Mouse (Mus musculus): ENCODE data around the gene Foxj1. TPM values are rescaled to one million over a fixed set of nuclear protein-coding genes. Genes with fewer than 3 reads are reported as not detected.
"Not testable (repeated sequence)": the region's sequence is repeated elsewhere in the genome, so short reads cannot be mapped to it uniquely, and the experiment has no call there.

Gene Foxj1
- 7.8 and 8.1 TPM in 2 replicates for polyA plus RNA-seq (2015; fragmentation: Nextera tagmentation; extraction: Ambion mirVana)

GRCm38 (mm10) chr11:116335244-116336036 is at the start of gene Foxj1:
TSS of gene Foxj1 (minus strand) at chr11:116335399.
- peak within 1 kb of the TSS; percentile 71 for H3K27ac ChIP-seq (replicated peaks)
- peaks cover 24% of the 10 kb centered on the region for H3K27me3 ChIP-seq
- H3K4me1 ChIP-seq (replicated peaks) = peaks cover 68% of the 10 kb centered on the region
- H3K36me3 ChIP-seq = peaks cover 20% of the 10 kb centered on the region
- WGBS = under 1% methylated on average over 59 of the region's 61 CpGs
- peak; percentile 89 for ATAC-seq (ENCODE audit: low read depth)
- no peaks in the 10 kb centered on the region for H3K9me3 ChIP-seq
- H3K4me3 ChIP-seq = peak within 1 kb of the TSS; percentile 47
- peak within 1 kb of the TSS; percentile 85 for H3K4me2 ChIP-seq
- peak within 1 kb of the TSS; percentile 65 for H3K9ac ChIP-seq

GRCm38 (mm10) chr11:116384171-116384570 is 49.0 kb upstream of the Foxj1 start:
- no peaks in the 10 kb centered on the region for H3K9me3 ChIP-seq
- no peak overlapping the region for H3K4me3 ChIP-seq
- no peak overlapping the region for H3K9ac ChIP-seq
- WGBS = 84% methylated on average over 11 of the region's 11 CpGs
- no peak overlapping the region for H3K27ac ChIP-seq (replicated peaks)
- H3K4me1 ChIP-seq (replicated peaks) = peaks cover 28% of the 10 kb centered on the region
- H3K36me3 ChIP-seq = peaks cover 24% of the 10 kb centered on the region
- no peak for ATAC-seq (ENCODE audit: low read depth)
- no peaks in the 10 kb centered on the region for H3K27me3 ChIP-seq
- H3K4me2 ChIP-seq = no peak overlapping the region

GRCm38 (mm10) chr11:116383070-116383469 is 47.9 kb upstream of the Foxj1 start:
- peaks cover 21% of the 10 kb centered on the region for H3K4me1 ChIP-seq (replicated peaks)
- peaks cover 24% of the 10 kb centered on the region for H3K36me3 ChIP-seq
- WGBS = 95% methylated on average over 5 of the region's 5 CpGs
- not testable (repeated sequence) for H3K27me3 ChIP-seq; ATAC-seq (ENCODE audit: low read depth); H3K4me3 ChIP-seq; H3K27ac ChIP-seq (replicated peaks); H3K4me2 ChIP-seq; H3K9ac ChIP-seq; H3K9me3 ChIP-seq

DNA sequence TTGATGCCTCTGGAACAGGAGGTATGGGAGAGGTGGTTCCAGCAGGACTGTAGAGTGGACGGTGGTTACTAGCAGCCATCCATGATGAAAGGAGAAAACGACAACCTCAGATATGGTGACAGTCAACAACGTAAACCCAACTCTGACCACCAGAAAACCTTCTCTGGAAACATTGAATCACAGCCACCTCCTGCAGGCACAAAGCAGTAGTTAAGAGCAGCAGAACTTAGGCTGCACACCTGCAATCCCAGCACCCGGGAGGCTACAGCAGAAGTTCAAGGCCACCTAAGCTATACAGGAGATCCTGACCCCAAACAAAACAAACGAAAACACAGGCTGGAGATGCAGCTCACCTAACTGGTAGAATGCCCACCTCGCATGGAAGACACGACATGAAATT is 45.6 kb upstream of the Foxj1 start:
- Histone ChIP-seq H3K27ac (replicated peaks) (no peak overlapping the region), H3K9me3 (no peaks in the 10 kb centered on the region), H3K9ac (no peak overlapping the region), H3K4me2 (no peak overlapping the region), H3K36me3 (peaks cover 24% of the 10 kb centered on the region), H3K27me3 (no peaks in the 10 kb centered on the region), H3K4me3 (no peak overlapping the region), H3K4me1 (replicated peaks) (no peaks in the 10 kb centered on the region)
- 86% methylated on average over 7 of the region's 7 CpGs for WGBS
- no peak for ATAC-seq (ENCODE audit: low read depth)

DNA sequence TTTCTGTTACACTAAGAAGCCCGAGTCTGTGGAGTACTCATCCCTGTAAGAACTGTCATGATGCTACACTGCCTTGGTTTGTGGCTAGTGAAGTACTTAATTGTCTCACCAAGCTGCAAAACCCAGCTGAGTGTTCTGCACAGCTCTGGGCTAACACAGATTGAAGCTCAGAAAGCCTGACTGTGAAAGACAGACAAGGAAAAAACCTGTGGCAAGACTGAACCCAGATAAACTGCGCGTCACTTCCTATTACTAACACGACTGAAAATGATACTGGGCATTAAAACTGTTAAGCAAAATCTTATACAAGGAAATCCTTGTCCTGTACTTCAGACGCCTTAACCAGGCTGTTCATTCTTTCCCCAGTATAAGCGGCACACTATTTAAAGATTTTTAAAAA is 44.3 kb upstream of the Foxj1 start:
- H3K9me3 ChIP-seq = no peaks in the 10 kb centered on the region
- H3K36me3 ChIP-seq = peaks cover 24% of the 10 kb centered on the region
- H3K4me1 ChIP-seq (replicated peaks) = no peaks in the 10 kb centered on the region
- H3K9ac ChIP-seq = no peak overlapping the region
- 88% methylated on average over 6 of the region's 6 CpGs for WGBS
- no peak overlapping the region for H3K27ac ChIP-seq (replicated peaks)
- H3K4me2 ChIP-seq = no peak overlapping the region
- H3K27me3 ChIP-seq = no peaks in the 10 kb centered on the region
- H3K4me3 ChIP-seq = no peak overlapping the region
- no peak for ATAC-seq (ENCODE audit: low read depth)

DNA sequence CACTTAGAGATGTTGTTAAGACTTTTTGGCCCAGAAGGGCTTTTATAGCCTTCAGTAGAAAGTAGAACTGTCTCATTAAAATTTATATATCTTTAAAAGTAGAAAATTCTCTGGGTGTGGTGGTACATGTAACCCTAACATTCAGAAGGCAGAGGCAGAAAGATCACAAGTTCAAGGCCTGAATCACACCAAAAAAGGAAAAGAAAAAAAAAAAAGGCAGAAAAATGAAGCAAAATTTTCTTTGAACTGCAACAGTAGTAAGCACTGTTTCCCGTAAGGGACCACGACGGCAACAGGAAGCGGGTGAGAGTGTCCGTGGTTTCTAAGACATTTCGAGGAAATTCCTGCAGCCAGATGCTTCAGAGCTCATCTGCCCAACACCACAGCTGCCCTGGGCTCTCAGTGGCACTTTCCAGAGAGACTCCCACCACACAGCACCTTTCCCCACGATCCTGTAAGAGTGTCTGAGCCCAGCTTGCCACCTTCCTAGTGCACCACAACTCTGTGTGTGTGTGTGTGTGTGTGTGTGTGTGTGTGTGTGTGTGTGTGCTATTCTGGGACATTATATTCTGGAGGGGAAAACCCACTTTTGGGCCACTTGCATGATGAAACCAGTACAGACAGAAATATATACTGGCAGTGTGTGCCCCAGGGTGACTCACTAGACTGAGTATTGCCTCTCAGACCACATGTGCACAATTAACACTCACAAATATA is 41.9 kb upstream of the Foxj1 start:
- 75% methylated on average over 7 of the region's 7 CpGs for WGBS
- H3K36me3 ChIP-seq = peaks cover 3% of the 10 kb centered on the region; the same call in 1 of the 2 replicates
- no peak for ATAC-seq (ENCODE audit: low read depth)
- no peak overlapping the region for H3K4me2 ChIP-seq
- no peak overlapping the region for H3K27ac ChIP-seq (replicated peaks)
- no peaks in the 10 kb centered on the region for H3K27me3 ChIP-seq
- no peaks in the 10 kb centered on the region for H3K9me3 ChIP-seq
- no peak overlapping the region for H3K4me3 ChIP-seq
- H3K9ac ChIP-seq = no peak overlapping the region
- H3K4me1 ChIP-seq (replicated peaks) = no peaks in the 10 kb centered on the region

DNA sequence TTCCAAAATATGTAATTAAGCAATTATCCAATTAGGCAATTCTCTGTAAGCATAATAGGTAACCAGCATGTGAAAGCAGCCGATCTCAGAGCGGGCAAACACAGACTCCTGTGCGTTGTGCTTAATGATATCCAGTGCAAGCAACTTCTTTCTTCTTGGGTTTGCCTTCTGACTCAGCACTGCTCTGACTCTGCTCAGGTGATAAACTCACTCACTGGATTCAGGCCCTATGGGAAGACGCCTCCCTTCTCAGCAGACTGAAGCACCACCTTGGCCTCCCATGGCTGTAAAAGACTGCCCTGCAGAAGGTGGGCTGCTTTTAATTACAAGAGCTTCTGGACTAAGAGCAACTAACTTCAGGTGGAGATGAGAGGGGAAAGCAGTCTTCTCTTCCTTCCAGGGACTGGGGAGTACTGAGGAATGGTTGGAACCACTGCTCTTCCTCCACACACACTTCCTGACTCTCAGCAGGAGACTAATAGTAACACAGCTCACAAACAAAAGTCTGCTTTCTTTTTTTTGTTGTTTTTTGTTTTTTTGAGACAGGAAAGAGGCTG is 36.8 kb upstream of the Foxj1 start:
- Histone ChIP-seq H3K4me1 (replicated peaks) (no peaks in the 10 kb centered on the region), H3K9me3 (no peaks in the 10 kb centered on the region), H3K4me3 (no peak overlapping the region), H3K4me2 (no peak overlapping the region), H3K36me3 (peaks cover 3% of the 10 kb centered on the region; the same call in 1 of the 2 replicates), H3K27ac (replicated peaks) (no peak overlapping the region), H3K27me3 (no peaks in the 10 kb centered on the region), H3K9ac (no peak overlapping the region)
- ATAC-seq (ENCODE audit: low read depth) = no peak
- 90% methylated on average over 4 of the region's 4 CpGs for WGBS

DNA sequence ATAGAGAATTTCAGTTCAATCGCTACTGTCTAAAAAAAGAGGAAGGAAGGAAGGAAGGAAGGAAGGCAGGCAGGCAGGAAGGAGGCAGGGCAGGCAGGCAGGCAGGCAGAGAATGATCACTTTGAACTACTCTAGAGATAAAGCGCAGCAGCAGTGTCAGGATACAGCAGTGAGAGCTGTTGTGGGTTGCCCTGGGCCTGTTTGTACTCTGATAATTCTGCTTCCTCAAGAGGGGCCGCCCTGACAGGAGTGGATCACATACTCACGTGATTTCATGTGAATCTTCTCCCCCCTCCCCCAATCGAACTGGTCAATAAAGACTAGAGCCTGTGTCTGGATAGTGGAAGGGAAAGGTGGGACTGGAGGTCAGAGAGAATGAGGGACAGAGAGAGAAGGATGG is 34.4 kb upstream of the Foxj1 start:
- Histone ChIP-seq H3K36me3 (peaks cover 3% of the 10 kb centered on the region; the same call in 1 of the 2 replicates), H3K9ac (no peak overlapping the region), H3K9me3 (no peaks in the 10 kb centered on the region), H3K4me2 (no peak overlapping the region), H3K27ac (replicated peaks) (no peak overlapping the region), H3K4me3 (no peak overlapping the region), H3K4me1 (replicated peaks) (no peaks in the 10 kb centered on the region; the same call in 1 of the 2 replicates), H3K27me3 (no peaks in the 10 kb centered on the region)
- no peak for ATAC-seq (ENCODE audit: low read depth)
- 69% methylated on average over 5 of the region's 5 CpGs for WGBS

DNA sequence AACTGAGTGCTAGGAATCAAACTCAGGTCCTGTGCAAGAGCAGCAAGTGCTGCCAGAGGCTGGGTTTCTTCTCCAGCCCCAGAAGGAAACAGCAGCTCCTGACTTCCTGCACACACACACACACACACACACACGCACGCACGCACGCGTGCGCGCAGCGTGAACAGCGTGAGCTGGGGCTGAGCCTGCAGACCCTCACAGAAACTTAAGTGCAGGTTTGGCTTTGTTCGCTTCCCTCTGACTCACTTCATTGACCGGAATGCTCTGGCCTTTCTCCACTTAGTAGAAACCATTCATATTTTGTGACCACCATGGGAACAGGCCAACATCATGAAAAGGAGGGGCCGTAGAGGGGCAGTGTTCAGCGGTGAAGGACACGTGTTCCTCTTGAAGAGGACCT is 33.9 kb upstream of the Foxj1 start:
- H3K36me3 ChIP-seq = peaks cover 3% of the 10 kb centered on the region; the same call in 1 of the 2 replicates

GRCm38 (mm10) chr11:116368116-116368515 is 32.9 kb upstream of the Foxj1 start:
- peak; percentile 61; the same call in 1 of the 2 replicates for ATAC-seq (ENCODE audit: low read depth)
- Histone ChIP-seq H3K4me1 (replicated peaks) (no peaks in the 10 kb centered on the region; the same call in 1 of the 2 replicates), H3K36me3 (peaks cover 3% of the 10 kb centered on the region; the same call in 1 of the 2 replicates), H3K27ac (replicated peaks) (no peak overlapping the region), H3K4me3 (no peak overlapping the region), H3K9ac (no peak overlapping the region), H3K27me3 (no peaks in the 10 kb centered on the region), H3K4me2 (no peak overlapping the region), H3K9me3 (no peaks in the 10 kb centered on the region)
- WGBS = 22% methylated on average over 9 of the region's 9 CpGs

More for the DNA sequence above, 33.9 kb upstream of the Foxj1 start:
- Histone ChIP-seq H3K27ac (replicated peaks) (no peak overlapping the region), H3K4me3 (no peak overlapping the region), H3K4me2 (no peak overlapping the region), H3K27me3 (no peaks in the 10 kb centered on the region), H3K4me1 (replicated peaks) (no peaks in the 10 kb centered on the region; the same call in 1 of the 2 replicates), H3K9me3 (no peaks in the 10 kb centered on the region), H3K9ac (no peak overlapping the region)
- ATAC-seq (ENCODE audit: low read depth) = no peak
- 88% methylated on average over 14 of the region's 14 CpGs for WGBS

GRCm38 (mm10) chr11:116366647-116367046 is 31.4 kb upstream of the Foxj1 start:
- H3K4me2 ChIP-seq = no peak overlapping the region
- no peak overlapping the region for H3K27ac ChIP-seq (replicated peaks)
- H3K27me3 ChIP-seq = no peaks in the 10 kb centered on the region
- no peak overlapping the region for H3K9ac ChIP-seq
- no peak for ATAC-seq (ENCODE audit: low read depth)
- 91% methylated on average over 1 of the region's 1 CpGs for WGBS
- no peaks in the 10 kb centered on the region for H3K9me3 ChIP-seq
- no peak overlapping the region for H3K4me3 ChIP-seq
- no peaks in the 10 kb centered on the region; the same call in 1 of the 2 replicates for H3K4me1 ChIP-seq (replicated peaks)
- H3K36me3 ChIP-seq = peaks cover 10% of the 10 kb centered on the region

DNA sequence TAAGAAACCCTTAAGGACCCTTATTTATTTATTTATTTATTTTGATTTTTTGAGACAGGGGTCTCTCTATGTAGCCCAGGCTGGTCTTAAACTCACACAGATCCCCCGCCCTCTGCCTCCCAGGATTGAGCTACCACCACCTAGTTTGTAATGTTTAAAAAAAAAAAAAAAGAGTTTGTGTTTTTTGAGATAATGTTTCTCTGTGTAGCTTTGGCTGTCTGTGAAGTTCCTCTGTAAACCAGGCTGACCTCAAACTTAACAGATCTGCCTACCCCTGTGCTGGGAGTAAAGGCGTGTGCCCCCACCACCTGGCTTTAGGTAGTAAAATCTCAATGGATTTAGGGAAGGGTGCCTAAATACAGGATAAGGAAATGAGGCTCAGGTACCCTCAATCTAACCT is 30.9 kb upstream of the Foxj1 start:
- Histone ChIP-seq H3K9me3 (no peaks in the 10 kb centered on the region), H3K36me3 (peaks cover 15% of the 10 kb centered on the region), H3K4me1 (replicated peaks) (no peaks in the 10 kb centered on the region; the same call in 1 of the 2 replicates), H3K27ac (replicated peaks) (no peak overlapping the region), H3K4me2 (no peak overlapping the region), H3K27me3 (no peaks in the 10 kb centered on the region), H3K4me3 (no peak overlapping the region), H3K9ac (no peak overlapping the region)
- ATAC-seq (ENCODE audit: low read depth) = no peak
- 87% methylated on average over 2 of the region's 2 CpGs for WGBS
